Mouse (Mus musculus): ENCODE data around the gene Plpp1.

The Plpp1 gene

DNA sequence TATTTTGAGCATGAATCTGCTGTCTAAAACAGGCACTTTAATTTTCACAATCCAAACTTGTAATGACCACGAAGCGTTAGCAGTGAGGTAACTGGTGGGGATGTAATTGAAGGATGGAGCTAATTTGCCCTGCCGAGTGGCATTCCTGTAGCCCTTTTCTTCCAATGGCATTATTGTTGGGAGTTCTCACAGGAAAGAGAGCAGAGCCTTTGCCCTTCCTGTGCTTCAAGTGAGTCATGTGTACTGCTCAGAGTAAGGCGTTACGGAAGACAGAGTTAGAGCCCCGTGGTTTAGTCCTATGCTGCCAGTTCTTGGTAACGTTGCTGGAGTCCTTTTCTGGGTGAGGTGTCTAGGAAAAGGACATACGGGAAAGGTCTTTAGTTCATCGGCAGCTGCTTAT, 10.2 kb downstream of the Plpp1 start:
- peak; percentile 49 for DNase-seq (ENCODE audit: extremely low read depth, insufficient read length, low spot score)

DNA sequence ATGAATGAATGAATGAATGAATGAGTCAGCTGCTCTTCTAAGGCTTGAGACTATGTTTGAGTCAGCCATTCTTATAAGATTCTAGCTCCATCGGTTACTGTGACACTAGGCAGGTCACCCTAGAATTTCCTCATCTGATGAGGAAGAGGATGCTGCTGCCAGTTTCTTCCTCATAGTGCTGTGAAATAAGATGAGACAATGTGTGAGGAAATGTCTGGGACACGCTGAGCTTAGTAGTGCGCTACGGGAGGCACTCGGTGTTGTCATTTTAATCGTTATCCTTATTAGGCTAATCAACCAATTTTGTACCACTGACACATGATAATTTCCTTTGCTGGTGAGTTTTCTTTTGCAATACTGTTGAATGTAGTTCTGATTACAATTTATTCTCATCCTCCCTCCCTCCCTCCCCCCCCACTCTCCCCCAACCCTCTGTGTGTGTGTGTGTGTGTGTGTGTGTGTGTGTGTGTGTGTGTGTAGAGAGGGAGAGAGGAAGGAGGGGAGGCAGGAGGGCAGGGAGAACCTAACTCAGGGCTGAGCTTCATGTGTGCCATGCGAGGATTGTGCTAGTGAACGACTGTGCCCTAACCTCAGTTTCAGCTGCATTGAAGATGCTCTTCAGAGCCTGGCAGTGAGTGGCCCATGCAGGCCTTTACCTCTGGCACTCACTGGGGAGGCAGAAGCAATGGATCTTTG, 11.3 kb downstream of the Plpp1 start:
- DNase-seq (ENCODE audit: extremely low read depth, insufficient read length, low spot score) = no peak

DNA sequence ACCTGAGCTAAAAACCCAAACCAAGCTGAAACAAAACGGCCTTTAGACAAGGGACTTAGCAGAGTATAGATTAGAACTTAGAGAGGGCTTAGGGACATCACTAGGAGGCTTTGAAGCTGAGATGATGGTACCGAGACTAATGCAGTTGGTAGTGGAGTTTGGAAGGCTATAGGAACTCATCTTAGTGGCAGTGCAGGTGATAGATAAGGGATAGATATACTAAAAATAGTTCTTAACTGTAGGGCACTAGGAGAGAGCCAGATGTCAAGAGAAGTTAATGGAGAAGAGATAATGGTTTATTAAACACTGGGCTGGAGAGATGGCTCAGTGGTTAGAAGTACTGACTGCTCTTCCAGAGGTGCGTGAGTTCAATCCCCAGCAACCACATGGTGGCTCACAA, 15.4 kb downstream of the Plpp1 start:
- DNase-seq (ENCODE audit: extremely low read depth, insufficient read length, low spot score) = no peak

DNA sequence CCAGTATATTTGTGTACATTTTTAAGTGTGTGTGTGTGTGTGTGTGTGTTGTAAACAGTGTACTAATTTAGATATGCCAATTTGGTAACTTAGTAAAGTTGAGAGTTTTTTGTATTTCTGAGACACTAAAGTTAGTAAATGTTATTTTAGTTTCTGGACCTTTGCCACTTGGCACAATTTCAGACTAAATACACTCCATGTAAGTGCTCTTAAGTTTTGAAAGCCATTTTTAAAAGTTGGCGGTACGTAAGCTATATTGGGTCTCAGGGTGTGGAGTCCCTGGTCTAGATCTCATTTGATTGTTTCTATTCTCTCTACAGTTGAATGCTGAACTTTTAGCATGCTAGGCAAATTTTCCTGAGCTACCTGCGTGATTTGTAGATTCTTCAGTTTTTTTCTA, 17.5 kb downstream of the Plpp1 start:
- no peak for DNase-seq (ENCODE audit: extremely low read depth, insufficient read length, low spot score)

DNA sequence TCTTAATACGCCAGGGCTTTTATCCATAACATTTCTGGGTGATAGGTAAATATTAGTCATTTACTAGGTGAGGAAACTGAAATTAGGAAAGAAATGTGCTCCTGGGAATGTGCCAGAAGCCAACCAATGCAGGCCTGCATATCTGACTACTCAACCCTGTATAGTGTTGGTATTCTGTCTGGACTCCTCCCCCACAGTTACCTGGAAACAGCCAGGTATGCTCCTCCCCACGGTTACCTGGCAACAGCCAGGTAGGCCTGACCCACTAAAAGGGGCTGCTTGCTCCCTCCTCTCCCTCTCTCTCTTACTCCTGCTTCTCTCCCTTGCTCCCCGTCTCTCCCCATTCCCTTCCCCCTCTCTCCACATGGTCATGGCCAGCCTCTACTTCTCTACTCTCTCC, 21.8 kb downstream of the Plpp1 start:
- DNase-seq (ENCODE audit: extremely low read depth, insufficient read length, low spot score) = no peak

DNA sequence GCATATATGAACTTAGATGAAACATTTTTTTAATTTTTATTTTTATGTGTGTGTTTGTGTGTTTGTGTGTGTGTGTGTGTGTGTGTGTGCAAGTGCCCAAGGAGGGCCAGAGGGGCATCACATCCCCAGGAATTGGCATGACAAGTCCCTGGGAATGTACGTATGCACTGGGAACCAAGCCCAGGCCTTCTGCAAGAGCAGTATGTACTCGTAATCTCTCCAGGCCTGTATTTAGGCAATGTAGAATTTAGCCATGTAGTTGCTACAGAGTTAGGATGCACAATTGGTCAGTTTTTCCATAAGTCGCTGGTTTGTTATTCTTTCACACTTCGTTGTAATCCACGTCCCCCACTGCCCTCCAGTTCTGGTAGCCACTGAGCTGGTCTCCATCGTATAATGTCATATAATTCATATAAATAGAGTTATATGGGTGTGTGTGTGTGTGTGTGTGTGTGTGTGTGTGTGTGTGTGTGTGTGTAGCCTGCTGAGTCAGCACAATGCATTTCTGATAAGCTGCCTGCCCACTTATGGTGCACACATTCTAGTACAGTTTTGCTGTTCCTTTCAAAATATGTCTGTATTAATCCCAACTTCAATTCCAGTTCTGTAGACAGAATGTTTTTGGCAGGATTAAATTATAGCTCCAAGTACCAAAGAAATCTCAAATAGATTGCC, 22.8 kb downstream of the Plpp1 start:
- DNase-seq (ENCODE audit: extremely low read depth, insufficient read length, low spot score) = no peak

DNA sequence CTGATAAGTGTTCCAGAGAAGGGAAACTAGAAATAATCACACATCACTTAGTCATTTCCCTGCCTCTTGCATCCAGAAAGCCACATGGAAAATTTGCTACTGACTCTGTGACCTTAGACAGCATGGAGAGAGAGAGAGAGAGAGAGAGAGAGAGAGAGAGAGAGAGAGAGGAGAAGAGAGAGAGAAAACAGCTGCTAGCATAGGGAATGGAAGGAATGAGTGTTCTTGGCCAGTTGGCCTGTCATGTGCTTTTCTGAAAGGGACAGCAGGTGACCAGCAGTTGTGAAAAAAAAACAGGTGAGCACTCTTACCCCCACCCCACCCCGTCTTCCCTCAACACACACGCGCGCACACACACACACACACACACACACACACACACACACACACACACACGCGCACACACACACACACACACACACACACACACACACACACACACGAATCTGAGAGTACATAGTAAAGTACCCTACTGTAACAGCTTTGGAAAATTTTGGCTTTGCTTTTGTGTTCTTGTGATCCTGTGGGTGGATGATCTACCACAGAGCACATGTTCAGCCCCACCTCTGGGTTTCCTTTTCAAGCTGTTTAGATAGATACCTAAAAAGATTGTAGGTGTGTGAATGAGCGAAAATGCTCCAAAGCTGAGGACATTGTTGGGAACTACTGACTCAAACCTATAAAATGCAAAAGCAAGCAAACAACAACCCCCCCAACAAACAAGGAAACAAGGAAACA, 23.5 kb downstream of the Plpp1 start:
- no peak for DNase-seq (ENCODE audit: extremely low read depth, insufficient read length, low spot score)

DNA sequence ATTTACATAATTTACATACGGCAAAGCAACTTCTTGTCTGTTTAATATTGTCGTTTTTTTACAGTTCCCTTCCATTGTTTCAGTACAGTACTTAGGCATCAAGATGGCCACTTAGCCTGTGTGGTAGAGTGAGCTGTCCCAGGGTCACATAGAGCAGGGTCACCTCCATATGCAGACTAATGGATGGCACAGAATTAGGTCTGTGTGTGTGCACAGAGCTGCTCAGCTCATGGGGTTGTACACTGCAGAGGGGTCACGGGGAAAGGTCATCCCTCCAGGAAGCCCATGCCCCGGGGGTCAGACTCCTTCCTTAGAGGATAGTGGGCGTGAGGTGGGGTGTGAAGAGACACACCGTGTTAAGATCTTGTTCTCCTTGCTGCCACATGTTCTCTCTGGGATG, 24.9 kb downstream of the Plpp1 start:
- no peak for DNase-seq (ENCODE audit: extremely low read depth, insufficient read length, low spot score)

DNA sequence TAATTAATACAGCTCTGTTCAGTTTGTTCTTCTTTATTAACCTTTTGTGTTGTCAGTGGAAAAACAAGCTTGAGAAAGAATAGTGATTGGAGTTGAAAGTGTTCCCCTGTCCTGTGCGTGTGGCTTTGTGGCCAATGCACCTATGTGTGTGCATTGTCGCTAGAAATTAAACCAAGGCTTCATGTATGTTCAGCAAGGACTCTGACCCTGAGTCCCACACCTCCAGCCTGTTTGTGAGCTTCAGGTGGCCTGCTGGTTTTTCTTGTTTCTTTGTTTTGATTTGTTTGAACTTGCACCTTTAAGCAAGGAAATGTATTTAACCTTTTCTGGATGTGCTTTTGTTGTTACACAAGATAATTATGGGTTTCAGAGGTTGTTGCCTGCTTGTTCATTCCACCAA, 29.0 kb downstream of the Plpp1 start:
- no peak for DNase-seq (ENCODE audit: extremely low read depth, insufficient read length, low spot score)

DNA sequence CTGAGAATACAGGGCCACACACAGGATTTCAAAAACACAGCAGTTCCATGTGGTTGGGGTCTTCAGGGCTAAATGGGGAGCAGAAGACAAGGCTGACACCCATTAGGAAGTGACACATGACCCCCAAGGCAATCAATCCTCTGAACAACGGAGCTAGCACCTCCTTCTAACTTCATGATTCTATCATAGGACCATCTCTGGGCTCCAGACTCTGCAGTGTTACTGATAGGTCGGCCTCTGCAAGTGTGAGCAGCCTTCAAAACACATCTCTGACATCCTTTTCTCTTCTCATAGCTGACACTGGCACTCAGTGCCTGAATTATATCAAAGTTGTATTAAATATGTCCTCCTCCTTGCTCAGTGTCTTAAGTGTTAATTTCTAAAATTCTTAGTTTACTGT, 32.0 kb downstream of the Plpp1 start:
- DNase-seq (ENCODE audit: extremely low read depth, insufficient read length, low spot score) = no peak

DNA sequence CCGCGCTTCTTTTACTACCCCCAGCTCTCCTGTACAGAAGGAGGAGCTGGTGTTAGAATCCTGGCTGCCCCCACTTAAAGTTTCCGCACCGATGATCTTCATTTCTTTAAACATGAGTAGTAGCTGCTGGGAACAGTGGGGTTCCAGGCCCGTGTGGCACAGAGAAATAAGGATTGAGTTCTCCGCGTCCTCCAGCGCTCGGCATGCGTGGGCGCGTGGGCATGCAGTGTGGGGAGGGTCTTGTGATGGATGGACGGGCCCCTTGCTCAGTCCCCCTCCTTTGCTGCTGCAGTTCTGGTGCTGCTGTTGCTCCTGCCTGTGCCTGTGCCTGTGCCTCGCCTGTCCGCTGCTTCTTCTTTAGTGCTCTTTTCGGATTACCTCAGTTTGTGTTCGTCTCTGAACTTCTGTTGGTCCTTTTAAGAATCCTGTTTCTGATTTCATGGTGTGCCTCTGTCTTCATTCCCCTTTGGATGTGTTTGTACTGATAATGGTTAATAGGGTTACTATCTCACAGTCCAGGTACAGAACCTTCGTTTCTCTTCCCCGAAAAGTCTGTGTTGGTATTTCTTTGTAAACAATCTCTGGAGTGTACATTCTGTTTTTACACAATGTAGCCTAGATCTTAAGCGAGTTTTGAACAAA, 32.8 kb downstream of the Plpp1 start:
- no peak for DNase-seq (ENCODE audit: extremely low read depth, insufficient read length, low spot score)

DNA sequence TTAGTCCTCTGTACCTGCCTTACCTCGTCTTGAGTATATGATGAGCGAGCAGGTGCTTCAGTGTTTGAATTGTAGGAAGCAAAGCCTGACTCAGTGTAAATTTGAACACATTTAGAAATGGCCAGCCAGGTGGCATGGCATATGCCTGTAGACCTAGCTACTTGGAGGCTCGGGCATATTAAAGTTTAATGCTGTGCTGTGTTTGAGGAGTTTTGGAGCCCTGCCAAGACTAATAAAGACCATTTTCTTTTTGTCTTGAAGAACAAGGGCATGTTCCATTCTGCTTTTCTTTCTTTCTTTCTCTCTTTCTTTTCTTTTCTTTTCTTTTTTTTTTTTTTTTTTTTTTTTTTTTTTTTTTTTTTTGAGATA, 33.3 kb downstream of the Plpp1 start:
- DNase-seq (ENCODE audit: extremely low read depth, insufficient read length, low spot score) = no peak

DNA sequence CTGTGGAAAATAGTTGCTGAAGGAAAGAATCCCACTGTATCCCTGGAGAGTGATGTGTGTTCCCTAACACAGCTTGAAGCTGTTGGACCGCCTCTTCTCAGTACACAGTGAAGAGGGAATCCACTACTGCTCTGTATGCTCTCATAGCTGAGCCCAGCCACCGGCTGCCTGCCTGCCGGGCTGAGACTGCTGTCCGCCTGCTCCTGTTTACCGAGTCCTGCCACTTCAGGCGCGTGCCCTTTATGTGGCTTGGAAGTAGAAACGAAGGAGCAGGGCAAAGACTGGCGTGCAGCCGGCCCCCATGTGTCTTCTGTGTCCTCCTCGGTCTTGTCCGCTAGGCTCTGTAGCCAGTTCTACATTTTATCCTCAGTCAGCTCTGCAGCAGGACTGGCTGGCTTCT, 34.5 kb downstream of the Plpp1 start:
- no peak for DNase-seq (ENCODE audit: extremely low read depth, insufficient read length, low spot score)

DNA sequence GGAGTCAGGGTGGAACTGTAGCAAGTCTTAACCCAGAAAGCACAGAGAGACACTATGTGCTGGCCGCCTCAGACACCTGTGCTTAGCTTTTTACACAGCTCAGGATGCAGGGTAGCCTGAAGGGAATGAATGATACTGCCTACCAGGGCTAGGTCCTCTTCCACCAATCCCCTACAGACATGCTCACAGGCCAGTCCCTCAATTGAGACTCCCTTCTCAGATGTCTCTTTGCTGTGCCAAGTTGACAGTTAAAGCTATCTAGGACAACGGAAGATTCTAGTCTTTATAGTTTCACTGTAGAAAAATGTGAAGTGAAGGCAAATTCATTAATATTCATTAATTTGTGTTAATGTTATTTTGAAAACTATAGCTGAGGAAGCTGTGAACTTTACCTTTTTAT, 36.4 kb downstream of the Plpp1 start:
- no peak for DNase-seq (ENCODE audit: extremely low read depth, insufficient read length, low spot score)

DNA sequence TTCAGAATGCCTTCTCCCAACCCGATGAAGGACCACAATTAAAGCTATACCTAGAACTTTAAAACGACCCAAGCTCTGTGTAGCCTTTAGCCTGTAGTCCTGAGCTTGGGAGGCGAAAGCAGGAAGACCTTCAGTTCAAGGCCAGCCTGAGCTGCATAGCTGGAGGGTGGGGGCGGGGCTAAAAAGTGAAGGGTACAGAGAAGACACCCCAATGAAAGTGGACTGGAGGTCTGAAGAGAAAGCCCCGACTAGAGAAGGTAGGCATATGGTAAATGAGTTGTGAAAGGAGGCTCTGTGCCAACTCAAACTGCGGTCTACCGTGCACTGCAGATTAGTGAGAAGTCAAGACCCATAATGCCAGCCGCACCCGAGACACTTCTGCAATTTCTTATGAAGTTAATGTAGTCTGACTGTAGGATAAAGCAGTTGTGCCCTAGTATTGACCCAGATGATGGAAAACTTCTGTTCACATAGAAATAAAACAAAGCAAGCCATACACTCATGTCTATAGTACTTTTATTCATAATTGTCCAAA, 37.1 kb downstream of the Plpp1 start:
- no peak for DNase-seq (ENCODE audit: extremely low read depth, insufficient read length, low spot score)

DNA sequence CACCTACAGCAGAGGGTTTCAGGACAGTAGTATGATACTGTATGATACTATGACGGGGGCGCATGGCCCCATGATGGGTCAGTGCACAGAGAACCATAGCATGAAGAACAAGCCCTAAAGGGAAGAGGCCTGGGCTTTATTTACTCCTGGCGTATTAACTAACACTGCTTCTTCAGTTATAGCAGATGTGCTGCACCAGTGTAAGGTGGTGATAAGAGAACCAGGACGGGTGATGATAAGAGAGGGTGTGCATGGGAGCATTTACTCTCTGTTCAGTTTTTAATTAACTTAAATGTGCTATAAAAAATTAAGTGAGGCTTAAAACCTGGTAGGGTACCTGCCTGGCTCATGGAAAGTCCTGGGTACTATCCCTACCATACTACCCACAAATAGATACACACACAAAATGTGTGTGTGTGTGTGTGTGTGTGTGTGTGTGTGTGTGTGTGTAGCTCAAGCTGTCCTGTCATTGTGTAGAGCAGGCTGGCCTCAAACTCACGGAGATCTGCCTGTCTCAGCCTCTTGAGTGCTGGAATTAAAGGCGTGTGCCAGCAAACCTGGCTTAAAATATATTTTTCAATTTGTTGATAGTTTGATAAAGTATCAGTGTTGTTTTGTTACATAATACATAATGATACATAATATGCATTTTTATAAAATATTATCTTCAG, 38.1 kb downstream of the Plpp1 start:
- no peak for DNase-seq (ENCODE audit: extremely low read depth, insufficient read length, low spot score)

DNA sequence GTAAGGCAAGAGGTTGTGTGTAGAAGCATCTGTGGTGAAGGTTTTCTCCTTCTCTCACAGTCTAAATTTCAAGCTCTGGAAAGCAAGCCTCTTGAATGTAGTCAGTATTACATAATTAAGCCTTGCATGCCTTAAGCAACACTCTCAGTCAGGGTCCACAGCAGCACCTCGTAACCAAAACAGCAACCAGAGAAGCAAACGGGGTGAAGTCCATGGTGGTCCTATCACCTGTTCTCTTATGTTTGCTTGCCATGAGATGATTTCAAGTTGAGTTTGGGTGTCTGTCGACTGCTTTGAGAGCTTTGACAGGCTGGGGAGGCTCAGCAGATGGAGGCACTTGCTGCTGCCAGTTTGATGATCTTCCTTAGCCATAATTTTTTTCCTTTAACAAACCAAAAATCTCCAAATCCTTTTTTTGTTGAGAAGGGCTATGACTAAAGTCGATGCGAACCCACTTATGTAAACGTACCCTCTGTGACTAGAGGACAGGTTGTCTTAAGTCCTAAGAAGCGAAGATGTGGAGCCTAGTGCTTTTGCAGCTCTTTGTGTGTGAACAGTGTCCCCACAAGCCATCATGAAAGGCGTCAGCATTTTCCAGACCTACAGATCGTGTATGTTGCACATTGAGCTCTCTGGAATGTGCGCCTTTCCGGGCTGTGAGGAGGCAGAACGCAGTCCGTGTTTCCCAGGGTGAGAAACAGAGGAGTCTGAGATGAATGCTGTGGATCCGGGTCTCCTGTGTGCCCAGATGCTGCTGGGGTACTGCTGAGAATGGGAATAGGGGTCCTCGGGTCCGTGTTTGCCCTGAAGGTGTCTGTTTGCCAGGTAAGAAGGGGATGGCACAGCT, 39.9 kb downstream of the Plpp1 start:
- DNase-seq (ENCODE audit: extremely low read depth, insufficient read length, low spot score) = no peak

DNA sequence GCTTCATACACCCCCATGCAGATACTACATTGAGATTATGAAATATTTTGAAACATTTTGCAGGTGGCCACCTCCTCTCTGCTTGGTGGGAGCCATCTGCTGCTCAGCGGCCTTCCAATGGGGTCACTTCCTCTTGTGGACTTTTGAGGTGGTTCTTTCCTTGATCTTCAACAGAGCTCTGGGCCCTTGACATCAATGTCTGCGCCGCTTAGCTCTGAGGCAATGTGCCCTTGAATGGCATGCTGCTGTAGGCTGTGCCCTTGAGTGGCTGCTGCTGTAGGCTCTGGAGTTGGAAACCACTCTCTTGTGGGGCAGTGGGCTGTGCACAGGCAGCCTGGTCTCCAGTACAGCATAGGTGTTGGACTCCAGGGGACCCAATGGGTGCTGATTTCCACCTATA, 45.3 kb downstream of the Plpp1 start:
- DNase-seq (ENCODE audit: extremely low read depth, insufficient read length, low spot score) = no peak

DNA sequence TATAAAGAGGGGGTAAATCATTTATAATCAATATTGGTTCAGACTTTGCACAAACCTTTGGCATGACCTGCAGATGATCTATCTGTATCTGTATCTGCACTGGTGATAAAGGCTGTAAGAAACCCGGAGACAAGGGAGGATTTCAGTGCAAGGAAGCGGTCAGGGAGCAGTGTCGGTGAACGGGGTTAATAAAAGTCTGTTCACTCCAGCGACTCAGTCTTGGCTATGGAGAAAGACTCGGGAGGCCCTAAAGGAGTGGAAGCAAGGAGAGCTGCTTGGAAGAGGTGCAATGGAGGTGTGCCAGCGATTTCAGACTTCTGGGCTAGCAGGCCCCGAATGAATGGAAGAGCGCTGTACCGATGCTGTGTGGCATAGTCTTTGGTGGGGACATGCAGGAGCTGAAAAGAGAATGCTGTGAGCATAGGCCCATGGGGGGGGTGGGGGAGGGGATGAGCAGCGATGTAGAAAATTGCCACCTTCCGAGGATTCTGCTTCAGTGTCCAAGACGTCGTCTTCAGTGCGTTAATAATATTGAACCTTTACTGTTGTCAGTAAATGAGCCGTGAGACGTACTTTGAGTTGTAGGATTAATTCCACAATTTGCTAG, 53.2 kb downstream of the Plpp1 start:
- no peak for DNase-seq (ENCODE audit: extremely low read depth, insufficient read length, low spot score)

DNA sequence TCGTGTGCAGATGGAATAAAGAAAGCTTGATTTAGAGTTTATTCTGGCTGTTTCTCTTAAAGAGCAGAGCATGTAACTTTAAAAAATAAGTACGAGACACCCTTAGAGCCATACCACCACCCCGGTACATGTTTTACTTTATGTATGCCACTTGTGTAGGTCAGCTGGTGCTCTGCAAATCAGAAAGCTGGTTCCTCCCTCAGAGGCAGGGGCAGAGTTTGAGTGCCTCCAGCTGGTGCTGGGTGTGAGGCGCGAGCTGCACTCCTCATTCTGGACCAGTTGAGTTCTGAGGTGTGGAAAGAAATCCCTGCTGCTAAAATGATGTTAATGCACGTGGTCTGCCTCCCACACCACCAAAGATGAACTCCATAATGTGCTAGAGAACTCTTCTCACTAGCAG, 53.8 kb downstream of the Plpp1 start:
- DNase-seq (ENCODE audit: extremely low read depth, insufficient read length, low spot score) = no peak

Data from 3134 (cell line).